Mouse (Mus musculus) limb, embryonic 12.5 days (tissue): Measurements from ENCODE around the gene Fgf9. TPM values are rescaled to one million over a fixed set of nuclear protein-coding genes. Genes with fewer than 3 reads are reported as not detected.
A peak's percentile ranks its signal among the peaks of the same experiment; 100 is the strongest.

Experiments used
- ATAC-seq: fragments of 200-750 bp; cut with Nextera tagmentation; 2 replicates; pipeline ENCODE4 v1.8.0; 2017; ENCODE audit warnings: low read depth, moderate TSS enrichment; ENCODE audit not compliant: insufficient number of reproducible peaks, insufficient read depth, low FRiP score, low TSS enrichment
- H3K27ac ChIP-seq: fragments of 300-500 bp; sonication (generic); 2 replicates; pipeline ENCODE4 v1.5.1; 2016; ENCODE audit warnings: mild to moderate bottlenecking, moderate library complexity
- H3K27me3 ChIP-seq: fragments of 300-500 bp; sonication (generic); 2 replicates; pipeline ENCODE4 v1.6.1; 2016; ENCODE audit warnings: mild to moderate bottlenecking, moderate library complexity
- H3K36me3 ChIP-seq: fragments of 300-500 bp; sonication (generic); 2 replicates; pipeline ENCODE4 v1.6.1; 2016; ENCODE audit warnings: mild to moderate bottlenecking, moderate library complexity
- H3K4me1 ChIP-seq: fragments of 300-500 bp; sonication (generic); replicated peaks from 2 replicates; pipeline ENCODE4 v1.6.1; 2016
- H3K4me2 ChIP-seq: fragments of 300-500 bp; sonication (generic); 2 replicates; pipeline ENCODE4 v1.6.1; 2016; ENCODE audit warnings: mild to moderate bottlenecking, moderate library complexity
- H3K4me3 ChIP-seq: fragments of 300-500 bp; sonication (generic); replicated peaks from 2 replicates; pipeline ENCODE4 v1.5.1; 2016; ENCODE audit warnings: mild to moderate bottlenecking
- H3K9ac ChIP-seq: fragments of 300-500 bp; sonication (generic); replicated peaks from 2 replicates; pipeline ENCODE4 v1.6.1; 2016; ENCODE audit warnings: mild to moderate bottlenecking, moderate library complexity
- H3K9me3 ChIP-seq: fragments of 300-500 bp; sonication (generic); 2 replicates; pipeline ENCODE4 v1.6.1; 2016; ENCODE audit warnings: mild to moderate bottlenecking, moderate library complexity
- WGBS: fragments of 180-500 bp; shearing (Covaris S2); methylation state at CpG from one replicate; pipeline ENCODE4 v1.1.7; 2016; 5-methylcytosine and 5-hydroxymethylcytosine counted together
- polyA plus RNA-seq: library from polyadenylated mRNA; unstranded; fragments of >200 nt; fragmentation: Nextera tagmentation; extraction: Ambion mirVana; gene quantifications from 2 replicates; pipeline ENCODE4 v1.2.1, GENCODE M21; 2016

Fgf9 gene
- polyA plus RNA-seq, 1 experiment from 2014 or later: 12.4 TPM

GRCm38 (mm10) chr14:58072771-58073501 is 2.6 kb downstream of the Fgf9 start:
- H3K27ac ChIP-seq: no peak overlapping the region; the same call in 1 of the 2 replicates
- no peaks in the 10 kb centered on the region for H3K9me3 ChIP-seq
- peaks cover 91% of the 10 kb centered on the region for H3K27me3 ChIP-seq
- H3K4me1 ChIP-seq: peaks cover 50% of the 10 kb centered on the region
- peak overlapping the region; percentile 95 for H3K4me2 ChIP-seq
- under 1% methylated on average over 29 of the region's 29 CpGs for WGBS
- H3K9ac ChIP-seq: peak overlapping the region; percentile 65; the same call in 1 of the 2 replicates
- ATAC-seq: no peak
- H3K36me3 ChIP-seq: no peaks in the 10 kb centered on the region
- peak overlapping the region; percentile 58 for H3K4me3 ChIP-seq

GRCm38 (mm10) chr14:58073936-58074335 is 3.6 kb downstream of the Fgf9 start:
- 2% methylated on average over 20 of the region's 20 CpGs for WGBS
- H3K9ac ChIP-seq: 0 out of 2 replicates have a peak overlapping the region, but pooled peaks have one; percentile 12
- H3K27ac ChIP-seq: 0 out of 2 replicates have a peak overlapping the region, but pooled peaks have one; percentile 35
- no peaks in the 10 kb centered on the region for H3K36me3 ChIP-seq
- H3K4me3 ChIP-seq: peak overlapping the region; percentile 58
- peaks cover 97% of the 10 kb centered on the region for H3K27me3 ChIP-seq
- H3K4me1 ChIP-seq: peaks cover 50% of the 10 kb centered on the region
- no peak for ATAC-seq
- H3K9me3 ChIP-seq: no peaks in the 10 kb centered on the region
- peak overlapping the region; percentile 95 for H3K4me2 ChIP-seq

- Histone ChIP-seq H3K27ac (peak overlapping the region; percentile 58), H3K9ac (peak overlapping the region; percentile 63), H3K4me2 (peak overlapping the region; percentile 95), H3K27me3 (peaks cover 92% of the 10 kb centered on the region), H3K4me3 (peak overlapping the region; percentile 58), H3K36me3 (no peaks in the 10 kb centered on the region), H3K4me1 (peaks cover 50% of the 10 kb centered on the region), H3K9me3 (no peaks in the 10 kb centered on the region)
- under 1% methylated on average over 61 of the region's 61 CpGs for WGBS
- no peak for ATAC-seq
Observed at GRCm38 (mm10) chr14:58074621-58075432, 4.5 kb downstream of the Fgf9 start.

- H3K36me3 ChIP-seq: no peaks in the 10 kb centered on the region
- peak overlapping the region; percentile 58 for H3K4me3 ChIP-seq
- H3K4me1 ChIP-seq: peaks cover 46% of the 10 kb centered on the region
- under 1% methylated on average over 31 of the region's 31 CpGs for WGBS
- peak overlapping the region; percentile 95 for H3K4me2 ChIP-seq
- peak overlapping the region; percentile 58; the same call in 1 of the 2 replicates for H3K27ac ChIP-seq
- H3K27me3 ChIP-seq: peaks cover 85% of the 10 kb centered on the region
- ATAC-seq: no peak
- peak overlapping the region; percentile 63 for H3K9ac ChIP-seq
- H3K9me3 ChIP-seq: no peaks in the 10 kb centered on the region
Observed at GRCm38 (mm10) chr14:58075433-58076029, 5.2 kb downstream of the Fgf9 start.

GRCm38 (mm10) chr14:58076030-58076521 is 5.7 kb downstream of the Fgf9 start:
- Histone ChIP-seq H3K4me1 (peaks cover 43% of the 10 kb centered on the region), H3K4me3 (peak overlapping the region; percentile 58), H3K36me3 (no peaks in the 10 kb centered on the region), H3K9ac (peak overlapping the region; percentile 63), H3K27me3 (peaks cover 80% of the 10 kb centered on the region), H3K4me2 (peak overlapping the region; percentile 95), H3K9me3 (no peaks in the 10 kb centered on the region), H3K27ac (0 out of 2 replicates have a peak overlapping the region, but pooled peaks have one; percentile 20)
- WGBS: 2% methylated on average over 40 of the region's 40 CpGs
- ATAC-seq: peak; percentile 35; the same call in 1 of the 2 replicates

GRCm38 (mm10) chr14:58076726-58077255 is 6.4 kb downstream of the Fgf9 start:
- 5% methylated on average over 14 of the region's 14 CpGs for WGBS
- no peak overlapping the region for H3K27ac ChIP-seq
- peaks cover 72% of the 10 kb centered on the region for H3K27me3 ChIP-seq
- H3K4me1 ChIP-seq: peaks cover 37% of the 10 kb centered on the region
- no peak for ATAC-seq
- peak overlapping the region; percentile 95 for H3K4me2 ChIP-seq
- peak overlapping the region; percentile 58 for H3K4me3 ChIP-seq
- H3K9me3 ChIP-seq: no peaks in the 10 kb centered on the region
- H3K9ac ChIP-seq: peak overlapping the region; percentile 63
- no peaks in the 10 kb centered on the region for H3K36me3 ChIP-seq

- WGBS: 83% methylated on average over 2 of the region's 2 CpGs
- ATAC-seq: no peak
- peaks cover 21% of the 10 kb centered on the region for H3K4me1 ChIP-seq
- H3K36me3 ChIP-seq: no peaks in the 10 kb centered on the region
- no peak overlapping the region for H3K27ac ChIP-seq
- peaks cover 47% of the 10 kb centered on the region for H3K27me3 ChIP-seq
- H3K9me3 ChIP-seq: no peaks in the 10 kb centered on the region
- no peak overlapping the region for H3K4me2 ChIP-seq
- H3K9ac ChIP-seq: no peak overlapping the region
- no peak overlapping the region for H3K4me3 ChIP-seq
Observed at GRCm38 (mm10) chr14:58079471-58079870, 9.1 kb downstream of the Fgf9 start.

GRCm38 (mm10) chr14:58081955-58082354 is 11.6 kb downstream of the Fgf9 start:
- Histone ChIP-seq H3K27me3 (peaks cover 27% of the 10 kb centered on the region), H3K36me3 (no peaks in the 10 kb centered on the region), H3K9me3 (no peaks in the 10 kb centered on the region), H3K4me2 (no peak overlapping the region), H3K9ac (no peak overlapping the region), H3K27ac (no peak overlapping the region), H3K4me3 (no peak overlapping the region), H3K4me1 (peaks cover under 1% of the 10 kb centered on the region; the same call in 1 of the 2 replicates)
- 73% methylated on average over 1 of the region's 1 CpGs for WGBS
- ATAC-seq: no peak

- Histone ChIP-seq H3K4me1 (no peaks in the 10 kb centered on the region), H3K27ac (no peak overlapping the region)
- 91% methylated on average over 3 of the region's 3 CpGs for WGBS
Observed at GRCm38 (mm10) chr14:58084240-58084639, 13.9 kb downstream of the Fgf9 start.

GRCm38 (mm10) chr14:58087326-58087725 is 17.0 kb downstream of the Fgf9 start:
- no peak for ATAC-seq
- 51% methylated on average over 4 of the region's 4 CpGs for WGBS

More at GRCm38 (mm10) chr14:58084240-58084639, 13.9 kb downstream of the Fgf9 start:
- no peak overlapping the region for H3K4me3 ChIP-seq
- ATAC-seq: no peak
- no peaks in the 10 kb centered on the region for H3K9me3 ChIP-seq
- H3K9ac ChIP-seq: no peak overlapping the region
- peaks cover 14% of the 10 kb centered on the region; the same call in 1 of the 2 replicates for H3K27me3 ChIP-seq
- no peak overlapping the region for H3K4me2 ChIP-seq
- H3K36me3 ChIP-seq: no peaks in the 10 kb centered on the region

More at GRCm38 (mm10) chr14:58087326-58087725, 17.0 kb downstream of the Fgf9 start:
- Histone ChIP-seq H3K9me3 (no peaks in the 10 kb centered on the region), H3K27me3 (peaks cover 12% of the 10 kb centered on the region; the same call in 1 of the 2 replicates), H3K36me3 (no peaks in the 10 kb centered on the region), H3K4me2 (no peak overlapping the region), H3K4me3 (no peak overlapping the region), H3K9ac (no peak overlapping the region), H3K27ac (no peak overlapping the region), H3K4me1 (no peaks in the 10 kb centered on the region)
